Mouse (Mus musculus): ENCODE measurements at regions not wholly inside any gene's neighbourhood (a gene's known extent, or its start where the extent isn't known, plus 50 kb on each side); places are given as distances from the start of the nearest gene placed in this dataset.

GRCm38 (mm10) chr17:89460438-89460837 is 260.0 kb upstream of the Fshr start:
- Histone ChIP-seq H3K79me2 (ENCODE audit: control insufficient read depth, insufficient read depth) (no peaks in the 10 kb centered on the region), H3K4me3 (no peak overlapping the region), H3K4me2 (ENCODE audit: low read depth) (no peak overlapping the region), H3ac (ENCODE audit: control insufficient read depth, insufficient read length) (no peak overlapping the region), H3K27me3 (ENCODE audit: control insufficient read depth, insufficient read depth, insufficient read length) (no peaks in the 10 kb centered on the region), H3K36me3 (ENCODE audit: control insufficient read depth, insufficient read depth) (no peaks in the 10 kb centered on the region)
- TF ChIP-seq E2F4 (IDR thresholded peaks at IDR 0.05; ENCODE audit: insufficient read depth), result no peak
- no peak for TF ChIP-seq MYOD1 (IDR thresholded peaks at IDR 0.05; ENCODE audit: control insufficient read depth in 1 of 3, insufficient read length in 2 of 3, low read depth in 2 of 3)
- TF ChIP-seq TCF3 (IDR thresholded peaks at IDR 0.05; ENCODE audit: insufficient read length, low read depth), result no peak
- no peak for TF ChIP-seq USF1 (IDR thresholded peaks at IDR 0.05; ENCODE audit: low read depth)
- no peak for TF ChIP-seq POLR2A (IDR thresholded peaks at IDR 0.05; ENCODE audit: insufficient read length, low read depth)
- no peak for TF ChIP-seq POLR2AphosphoS2 (IDR thresholded peaks at IDR 0.05; ENCODE audit: insufficient read length, low read depth)
- TF ChIP-seq SRF (IDR thresholded peaks at IDR 0.05; ENCODE audit: control insufficient read depth, insufficient read length, low read depth), result no peak
- TF ChIP-seq TCF12 (IDR thresholded peaks at IDR 0.05; ENCODE audit: insufficient read depth, poor library complexity, severe bottlenecking), result no peak
- no peak for TF ChIP-seq MYOG (IDR thresholded peaks at IDR 0.05; ENCODE audit: control insufficient read depth in 1 of 3, insufficient read depth in 1 of 3, insufficient read length in 2 of 3, low read depth in 2 of 3)
- TF ChIP-seq REST (IDR thresholded peaks at IDR 0.05; ENCODE audit: insufficient read depth, insufficient read length), result no peak
- no peak for TF ChIP-seq MAX (IDR thresholded peaks at IDR 0.05; ENCODE audit: low read depth)
- no peak for TF ChIP-seq CEBPB (IDR thresholded peaks at IDR 0.05; ENCODE audit: insufficient read depth, poor library complexity, severe bottlenecking)

DNA sequence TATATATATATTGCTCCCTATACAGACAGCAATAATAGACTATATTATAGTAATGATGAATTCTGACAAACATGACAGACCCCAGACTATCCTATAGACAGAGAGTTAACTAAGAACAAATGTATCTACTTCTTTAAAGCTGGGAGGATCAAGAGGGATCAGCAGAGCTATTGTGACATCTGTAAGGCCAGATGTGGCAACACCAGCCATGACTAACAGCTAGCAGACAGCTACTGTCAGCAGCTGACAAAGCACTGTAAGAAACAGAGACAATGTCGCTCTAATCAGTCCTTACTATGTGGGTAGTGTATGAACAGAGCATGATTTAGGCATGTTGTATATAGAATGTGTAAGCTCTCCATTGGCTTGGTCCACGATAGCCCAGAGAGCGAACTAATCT is 253.8 kb upstream of the Fshr start:
- no peaks in the 10 kb centered on the region for H3K27me3 ChIP-seq (ENCODE audit: control insufficient read depth, insufficient read depth, insufficient read length)
- H3K36me3 ChIP-seq (ENCODE audit: control insufficient read depth, insufficient read depth), result no peaks in the 10 kb centered on the region
- H3K4me3 ChIP-seq, result no peak overlapping the region
- no peak overlapping the region for H3K4me2 ChIP-seq (ENCODE audit: low read depth)
- no peak for TF ChIP-seq E2F4 (IDR thresholded peaks at IDR 0.05; ENCODE audit: insufficient read depth)
- TF ChIP-seq CEBPB (IDR thresholded peaks at IDR 0.05; ENCODE audit: insufficient read depth, poor library complexity, severe bottlenecking), result peak; percentile 60
- no peak for TF ChIP-seq POLR2A (IDR thresholded peaks at IDR 0.05; ENCODE audit: insufficient read length, low read depth)
- H3ac ChIP-seq (ENCODE audit: control insufficient read depth, insufficient read length), result no peak overlapping the region
- no peaks in the 10 kb centered on the region for H3K79me2 ChIP-seq (ENCODE audit: control insufficient read depth, insufficient read depth)

- Histone ChIP-seq H3K27me3 (ENCODE audit: control insufficient read depth, insufficient read depth, insufficient read length) (no peaks in the 10 kb centered on the region), H3K36me3 (ENCODE audit: control insufficient read depth, insufficient read depth) (no peaks in the 10 kb centered on the region), H3K79me2 (ENCODE audit: control insufficient read depth, insufficient read depth) (no peaks in the 10 kb centered on the region), H3K4me2 (ENCODE audit: low read depth) (no peak overlapping the region), H3ac (ENCODE audit: control insufficient read depth, insufficient read length) (no peak overlapping the region), H3K4me3 (no peak overlapping the region)
- 0 out of 2 replicates have a peak, but pooled peaks have one; percentile 37 for TF ChIP-seq CEBPB (IDR thresholded peaks at IDR 0.05; ENCODE audit: insufficient read depth, poor library complexity, severe bottlenecking)
- no peak for TF ChIP-seq E2F4 (IDR thresholded peaks at IDR 0.05; ENCODE audit: insufficient read depth)
Observed at GRCm38 (mm10) chr17:89450724-89451123, 250.2 kb upstream of the Fshr start.

DNA sequence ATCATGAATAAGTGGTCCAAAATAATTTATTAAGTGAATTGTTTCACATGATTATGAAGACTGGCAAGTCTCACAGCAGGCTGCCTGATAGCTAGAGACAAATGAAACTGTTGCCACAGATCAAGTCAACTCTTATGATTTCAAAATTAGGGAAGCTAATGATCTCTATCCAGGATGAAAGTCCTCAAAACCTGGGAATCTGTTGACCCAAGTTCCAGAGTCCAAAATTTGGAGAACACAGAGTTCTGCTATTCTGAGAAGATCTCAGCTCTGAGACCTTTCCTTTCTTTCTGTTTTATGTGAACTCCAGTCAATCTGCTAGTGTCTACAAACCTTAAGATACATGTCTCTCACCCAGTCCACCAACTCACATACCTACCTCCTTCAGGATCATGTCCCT is 248.9 kb upstream of the Fshr start:
- TF ChIP-seq CEBPB (IDR thresholded peaks at IDR 0.05; ENCODE audit: insufficient read depth, poor library complexity, severe bottlenecking) (no peak), TCF12 (IDR thresholded peaks at IDR 0.05; ENCODE audit: insufficient read depth, poor library complexity, severe bottlenecking) (no peak), E2F4 (IDR thresholded peaks at IDR 0.05; ENCODE audit: insufficient read depth) (no peak), REST (IDR thresholded peaks at IDR 0.05; ENCODE audit: insufficient read depth, insufficient read length) (no peak), TCF3 (IDR thresholded peaks at IDR 0.05; ENCODE audit: insufficient read length, low read depth) (no peak), MYOD1 (IDR thresholded peaks at IDR 0.05; ENCODE audit: control insufficient read depth in 1 of 3, insufficient read length in 2 of 3, low read depth in 2 of 3) (no peak), POLR2A (IDR thresholded peaks at IDR 0.05; ENCODE audit: insufficient read length, low read depth) (no peak), MYOG (IDR thresholded peaks at IDR 0.05; ENCODE audit: control insufficient read depth in 1 of 3, insufficient read depth in 1 of 3, insufficient read length in 2 of 3, low read depth in 2 of 3) (no peak), POLR2AphosphoS2 (IDR thresholded peaks at IDR 0.05; ENCODE audit: insufficient read length, low read depth) (no peak), SRF (IDR thresholded peaks at IDR 0.05; ENCODE audit: control insufficient read depth, insufficient read length, low read depth) (no peak), MAX (IDR thresholded peaks at IDR 0.05; ENCODE audit: low read depth) (no peak), USF1 (IDR thresholded peaks at IDR 0.05; ENCODE audit: low read depth) (no peak)

DNA sequence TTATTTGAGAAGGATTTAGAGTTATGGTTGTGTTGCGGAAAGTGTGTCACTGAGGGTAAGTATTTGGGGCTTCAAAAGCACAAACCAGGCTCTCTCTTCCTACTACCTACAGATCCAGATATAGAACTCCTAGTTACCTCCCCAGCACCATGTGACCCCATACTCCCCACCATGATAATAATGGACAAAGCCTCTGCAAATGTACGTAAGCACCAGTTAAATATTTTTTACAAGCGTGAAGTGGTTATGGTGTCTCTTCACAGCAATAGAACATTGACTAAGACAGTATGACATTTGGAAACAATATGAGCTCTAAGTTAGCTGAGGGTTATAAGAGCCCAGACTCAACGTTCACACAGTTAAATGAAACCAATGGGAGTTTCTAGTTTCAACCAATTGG is 233.8 kb upstream of the Fshr start:
- TF ChIP-seq MYOG (IDR thresholded peaks at IDR 0.05; ENCODE audit: control insufficient read depth in 1 of 3, insufficient read depth in 1 of 3, insufficient read length in 2 of 3, low read depth in 2 of 3) (no peak), E2F4 (IDR thresholded peaks at IDR 0.05; ENCODE audit: insufficient read depth) (no peak), SRF (IDR thresholded peaks at IDR 0.05; ENCODE audit: control insufficient read depth, insufficient read length, low read depth) (no peak), CEBPB (IDR thresholded peaks at IDR 0.05; ENCODE audit: insufficient read depth, poor library complexity, severe bottlenecking) (no peak)
- no peak overlapping the region for H3K4me3 ChIP-seq

More for the DNA sequence above, 248.9 kb upstream of the Fshr start:
- Histone ChIP-seq H3K79me2 (ENCODE audit: control insufficient read depth, insufficient read depth) (no peaks in the 10 kb centered on the region), H3K4me2 (ENCODE audit: low read depth) (no peak overlapping the region), H3K4me3 (no peak overlapping the region), H3ac (ENCODE audit: control insufficient read depth, insufficient read length) (no peak overlapping the region), H3K36me3 (ENCODE audit: control insufficient read depth, insufficient read depth) (no peaks in the 10 kb centered on the region), H3K27me3 (ENCODE audit: control insufficient read depth, insufficient read depth, insufficient read length) (no peaks in the 10 kb centered on the region)

More for the DNA sequence above, 233.8 kb upstream of the Fshr start:
- Histone ChIP-seq H3K36me3 (ENCODE audit: control insufficient read depth, insufficient read depth) (no peaks in the 10 kb centered on the region), H3K79me2 (ENCODE audit: control insufficient read depth, insufficient read depth) (no peaks in the 10 kb centered on the region), H3ac (ENCODE audit: control insufficient read depth, insufficient read length) (no peak overlapping the region), H3K4me2 (ENCODE audit: low read depth) (no peak overlapping the region), H3K27me3 (ENCODE audit: control insufficient read depth, insufficient read depth, insufficient read length) (no peaks in the 10 kb centered on the region)
